Mouse (Mus musculus) midbrain, embryonic 14.5 days (tissue): ENCODE results near the gene Dnah17. TPM values are rescaled to one million over a fixed set of nuclear protein-coding genes. Genes with fewer than 3 reads are reported as not detected.

ENCODE experiments used
- ATAC-seq: fragments of 200-750 bp; cut with Nextera tagmentation; 2 replicates; pipeline ENCODE4 v1.8.0; 2017; ENCODE audit warnings: moderate number of reproducible peaks, moderate library complexity; ENCODE audit not compliant: low FRiP score, low TSS enrichment
- DNase-seq: peaks from one replicate; pipeline ENCODE4 v3.0.0-alpha.2; 2015
- H3K27ac ChIP-seq: fragments of 300-500 bp; sonication (generic); replicated peaks from 2 replicates; pipeline ENCODE4 v1.5.1; 2014; ENCODE audit warnings: mild to moderate bottlenecking, low read depth, low read length, moderate library complexity
- H3K27me3 ChIP-seq: fragments of 300-500 bp; sonication (generic); 2 replicates; pipeline ENCODE4 v1.6.1; 2014; ENCODE audit warnings: low read length, control low read depth, mixed read lengths; ENCODE audit not compliant: control insufficient read depth, insufficient read depth
- H3K36me3 ChIP-seq: fragments of 300-500 bp; sonication (generic); 2 replicates; pipeline ENCODE4 v1.6.1; 2014; ENCODE audit warnings: low read length, control low read depth; ENCODE audit not compliant: control insufficient read depth, insufficient read depth
- H3K4me1 ChIP-seq: fragments of 300-500 bp; sonication (generic); 2 replicates; pipeline ENCODE4 v1.6.1; 2014; ENCODE audit warnings: mild to moderate bottlenecking, antibody characterized with exemption, low read length, control low read depth; ENCODE audit not compliant: control insufficient read depth, insufficient read depth
- H3K4me2 ChIP-seq: fragments of 300-500 bp; sonication (generic); 2 replicates; pipeline ENCODE4 v1.6.1; 2014; ENCODE audit warnings: mild to moderate bottlenecking, low read length, moderate library complexity
- H3K4me3 ChIP-seq: fragments of 300-500 bp; sonication (generic); replicated peaks from 2 replicates; pipeline ENCODE4 v1.5.1; 2014; ENCODE audit warnings: low read depth, low read length
- H3K9ac ChIP-seq: fragments of 300-500 bp; sonication (generic); replicated peaks from 2 replicates; pipeline ENCODE4 v1.6.1; 2014; ENCODE audit warnings: mild to moderate bottlenecking, low read length, moderate library complexity
- H3K9me3 ChIP-seq: fragments of 300-500 bp; sonication (generic); 2 replicates; pipeline ENCODE4 v1.6.1; 2016; ENCODE audit warnings: low read length, control low read depth, mixed read lengths; ENCODE audit not compliant: control insufficient read depth
- WGBS: fragments of 180-500 bp; shearing (Covaris S2); extraction: QIAGEN DNeasy Blood & Tissue Kit; methylation state at CpG from one replicate; pipeline ENCODE4 v1.1.7; 2014; 5-methylcytosine and 5-hydroxymethylcytosine counted together
- polyA plus RNA-seq: library from polyadenylated mRNA; unstranded; fragments of >200 nt; fragmentation: Nextera tagmentation; extraction: Ambion mirVana; gene quantifications from 2 replicates; pipeline ENCODE4 v1.2.1, GENCODE M21; 2014

The Dnah17 gene
- polyA plus RNA-seq, 1 experiment from 2014 or later = 0.20 TPM

GRCm38 (mm10) chr11:118035068-118035467, 95.4 kb downstream of the Dnah17 start:
- Histone ChIP-seq H3K4me3 (no peak overlapping the region), H3K9ac (no peak overlapping the region), H3K27ac (no peak overlapping the region), H3K9me3 (no peaks in the 10 kb centered on the region), H3K4me1 (no peaks in the 10 kb centered on the region), H3K27me3 (no peaks in the 10 kb centered on the region), H3K36me3 (no peaks in the 10 kb centered on the region), H3K4me2 (no peak overlapping the region)
- no peak for DNase-seq
- WGBS = 87% methylated on average over 9 of the region's 9 CpGs
- ATAC-seq = no peak

- 92% methylated on average over 13 of the region's 13 CpGs for WGBS
- H3K27ac ChIP-seq = no peak overlapping the region
- H3K27me3 ChIP-seq = no peaks in the 10 kb centered on the region
- H3K9ac ChIP-seq = no peak overlapping the region
- DNase-seq (no peak), ATAC-seq (no peak)
- no peaks in the 10 kb centered on the region for H3K9me3 ChIP-seq
- no peak overlapping the region for H3K4me3 ChIP-seq
- H3K4me1 ChIP-seq = no peaks in the 10 kb centered on the region
- no peaks in the 10 kb centered on the region for H3K36me3 ChIP-seq
- H3K4me2 ChIP-seq = no peak overlapping the region
Measured at GRCm38 (mm10) chr11:118034395-118034794, 96.0 kb downstream of the Dnah17 start.

GRCm38 (mm10) chr11:118031134-118031533, 99.3 kb downstream of the Dnah17 start:
- Histone ChIP-seq H3K27me3 (no peaks in the 10 kb centered on the region), H3K27ac (no peak overlapping the region), H3K4me2 (no peak overlapping the region), H3K4me3 (no peak overlapping the region), H3K9ac (no peak overlapping the region), H3K36me3 (0 out of 2 replicates have a peak, but pooled peaks cover 5% of the 10 kb centered on the region), H3K9me3 (no peaks in the 10 kb centered on the region), H3K4me1 (no peaks in the 10 kb centered on the region)
- WGBS = 94% methylated on average over 9 of the region's 9 CpGs
- ATAC-seq (no peak), DNase-seq (no peak)

GRCm38 (mm10) chr11:118029170-118029569, 101.3 kb downstream of the Dnah17 start:
- Histone ChIP-seq H3K9me3 (no peaks in the 10 kb centered on the region), H3K4me3 (no peak overlapping the region), H3K27me3 (no peaks in the 10 kb centered on the region), H3K4me1 (no peaks in the 10 kb centered on the region), H3K4me2 (no peak overlapping the region), H3K9ac (no peak overlapping the region), H3K36me3 (peaks cover 23% of the 10 kb centered on the region), H3K27ac (no peak overlapping the region)
- ATAC-seq = no peak
- DNase-seq = no peak
- WGBS = 93% methylated on average over 6 of the region's 6 CpGs

- DNase-seq (no peak), ATAC-seq (no peak)
- WGBS = 83% methylated on average over 2 of the region's 2 CpGs
Measured at GRCm38 (mm10) chr11:118024111-118024510, 106.3 kb downstream of the Dnah17 start.

GRCm38 (mm10) chr11:118023475-118023874, 107.0 kb downstream of the Dnah17 start:
- H3K4me2 ChIP-seq = no peak overlapping the region
- peaks cover 52% of the 10 kb centered on the region for H3K36me3 ChIP-seq
- H3K9me3 ChIP-seq = no peaks in the 10 kb centered on the region
- H3K27me3 ChIP-seq = no peaks in the 10 kb centered on the region
- no peak for ATAC-seq
- no peak overlapping the region for H3K4me3 ChIP-seq
- DNase-seq = no peak
- 98% methylated on average over 7 of the region's 7 CpGs for WGBS
- no peak overlapping the region for H3K9ac ChIP-seq
- H3K4me1 ChIP-seq = no peaks in the 10 kb centered on the region
- H3K27ac ChIP-seq = no peak overlapping the region

More at GRCm38 (mm10) chr11:118024111-118024510, 106.3 kb downstream of the Dnah17 start:
- Histone ChIP-seq H3K4me2 (no peak overlapping the region), H3K4me1 (no peaks in the 10 kb centered on the region), H3K9me3 (no peaks in the 10 kb centered on the region), H3K27me3 (no peaks in the 10 kb centered on the region), H3K27ac (no peak overlapping the region), H3K9ac (no peak overlapping the region), H3K36me3 (peaks cover 48% of the 10 kb centered on the region), H3K4me3 (no peak overlapping the region)

- DNase-seq = peak; percentile 83
- H3K27me3 ChIP-seq = no peaks in the 10 kb centered on the region
- no peak overlapping the region for H3K9ac ChIP-seq
- WGBS = 37% methylated on average over 1 of the region's 1 CpGs
- H3K4me3 ChIP-seq = no peak overlapping the region
- ATAC-seq = no peak
- H3K36me3 ChIP-seq = peaks cover 59% of the 10 kb centered on the region
- no peaks in the 10 kb centered on the region for H3K9me3 ChIP-seq
- no peak overlapping the region for H3K4me2 ChIP-seq
- H3K4me1 ChIP-seq = no peaks in the 10 kb centered on the region
- H3K27ac ChIP-seq = no peak overlapping the region
Measured at GRCm38 (mm10) chr11:118021806-118022205, 108.6 kb downstream of the Dnah17 start.

GRCm38 (mm10) chr11:118018328-118018727, 112.1 kb downstream of the Dnah17 start:
- Histone ChIP-seq H3K27ac (no peak overlapping the region), H3K4me2 (no peak overlapping the region), H3K9me3 (no peaks in the 10 kb centered on the region), H3K4me3 (no peak overlapping the region), H3K27me3 (no peaks in the 10 kb centered on the region), H3K36me3 (peaks cover 52% of the 10 kb centered on the region), H3K4me1 (no peaks in the 10 kb centered on the region), H3K9ac (no peak overlapping the region)
- no peak for ATAC-seq
- DNase-seq = no peak
- 92% methylated on average over 4 of the region's 4 CpGs for WGBS

- no peaks in the 10 kb centered on the region for H3K4me1 ChIP-seq
- peaks cover 49% of the 10 kb centered on the region for H3K36me3 ChIP-seq
- 94% methylated on average over 8 of the region's 8 CpGs for WGBS
Measured at GRCm38 (mm10) chr11:118015381-118016145, 114.9 kb downstream of the Dnah17 start.

More at GRCm38 (mm10) chr11:118015381-118016145, 114.9 kb downstream of the Dnah17 start:
- H3K9me3 ChIP-seq = no peaks in the 10 kb centered on the region
- no peak overlapping the region for H3K4me2 ChIP-seq
- H3K27me3 ChIP-seq = no peaks in the 10 kb centered on the region
- DNase-seq (no peak), ATAC-seq (no peak)
- no peak overlapping the region for H3K4me3 ChIP-seq
- no peak overlapping the region for H3K9ac ChIP-seq
- H3K27ac ChIP-seq = no peak overlapping the region
